Mouse (Mus musculus): ENCODE data around the gene Srrm4.

The Srrm4 gene

GRCm38 (mm10) chr5:116400042-116400730, 191.4 kb downstream of the Srrm4 start:
- DNase-seq: no peak

- no peak for DNase-seq
These were observed 195.5 kb downstream of the Srrm4 start for GRCm38 (mm10) chr5:116396104-116396503.

GRCm38 (mm10) chr5:116392603-116393002, 199.0 kb downstream of the Srrm4 start:
- DNase-seq: no peak

GRCm38 (mm10) chr5:116389856-116390542, 201.6 kb downstream of the Srrm4 start:
- DNase-seq: peak; percentile 18

- DNase-seq: no peak
These were observed 202.3 kb downstream of the Srrm4 start for GRCm38 (mm10) chr5:116389321-116389720.
